Comparison of ENCODE assay signal across 7 mouse cellular contexts in genomic region chr4:44106297-44106821, GRCm38 (mm10). TPM values are rescaled to one million over a fixed set of nuclear protein-coding genes. Genes with fewer than 3 reads are reported as not detected.
DNase-seq lines count a peak whose midpoint lies in the region; TF ChIP-seq lines count a peak whose summit lies in the region.

No protein-coding gene starts in this region.

- TF ChIP-seq CTCF in E14TG2a.4 (conservative IDR thresholded peaks at IDR 0.05; ENCODE audit: low read length): no peak

- intact Hi-C loops in heart, postnatal 10 days (cut with DNase I): no loop called here

- peaks cover 39% of the 10 kb centered on the region for H3K27me3 ChIP-seq in E14TG2a.4 (ENCODE audit: insufficient read depth, low read length)
- peaks cover 13% of the 10 kb centered on the region; the same call in 1 of the 2 replicates for H3K27me3 ChIP-seq in midbrain, embryonic 10.5 days (ENCODE audit: low read depth, poor library complexity, severe bottlenecking)

- H3K36me3 ChIP-seq in E14TG2a.4 (ENCODE audit: insufficient read depth, low read length): no peaks in the 10 kb centered on the region
- no peaks in the 10 kb centered on the region for H3K36me3 ChIP-seq in midbrain, embryonic 10.5 days

- peak; percentile 19 for DNase-seq in T-cell, adult 2 months (ENCODE audit: low spot score)
- peak; percentile 26 to 39 for DNase-seq in heart, postnatal 10 days
- DNase-seq in midbrain, embryonic 10.5 days (ENCODE audit: low spot score): no peak
- no peak for DNase-seq in left cerebral cortex, adult 9 months (ENCODE audit: low spot score in 2 of 2)
- no peak for DNase-seq in spleen, adult 12 weeks (ENCODE audit: low spot score)
- DNase-seq in left cerebral cortex, adult 8-10 months (ENCODE audit: low spot score in 2 of 2): no peak

- peak overlapping the region; percentile 41 for H3K4me3 ChIP-seq in E14TG2a.4 (replicated peaks; ENCODE audit: low read length)
- H3K4me3 ChIP-seq in midbrain, embryonic 10.5 days: 0 out of 2 replicates have a peak overlapping the region, but pooled peaks have one; percentile 20

- 36% methylated on average over 18 of the region's 18 CpGs for WGBS in midbrain, embryonic 10.5 days

- H3K9me3 ChIP-seq in E14TG2a.4 (ENCODE audit: low read length): no peaks in the 10 kb centered on the region
- H3K9me3 ChIP-seq in midbrain, embryonic 10.5 days (replicated peaks): no peaks in the 10 kb centered on the region

- no peak overlapping the region for H3K27ac ChIP-seq in midbrain, embryonic 10.5 days (replicated peaks)

- H3K4me1 ChIP-seq in E14TG2a.4 (replicated peaks; ENCODE audit: low read depth, low read length): peaks cover 40% of the 10 kb centered on the region
- H3K4me1 ChIP-seq in midbrain, embryonic 10.5 days: peaks cover 18% of the 10 kb centered on the region

RNA-seq across cellular contexts. Expression of gene Gne, which starts 22.4 kb away (rescaled TPM):
- total RNA-seq in heart, postnatal 10 days (2021): 10 to 100 TPM; 33.7 to 38.5 TPM
- 14.5 and 17.6 TPM in 2 replicates for polyA plus RNA-seq in midbrain, embryonic 10.5 days (2016; fragmentation: Nextera tagmentation; extraction: Ambion mirVana)
- 10 to 100 TPM; 44.3 to 58.2 (median 56.8) TPM for total RNA-seq in left cerebral cortex, adult 8-10 months (2022)

Comparison
In these comparisons a context has a peak if more than half of its experiments do, and no peak if none do; other contexts are left out.
1. DNase-seq: peak in T-cell, adult 2 months (single experiment) and heart, postnatal 10 days (2 of 2); none in midbrain, embryonic 10.5 days (single experiment), left cerebral cortex, adult 9 months (0 of 2), spleen, adult 12 weeks (single experiment) and left cerebral cortex, adult 8-10 months (0 of 2).